Mouse (Mus musculus) inflammation-experienced regulatory T-cells (primary cell): ENCODE data around the gene E2f3. TPM values are rescaled to one million over a fixed set of nuclear protein-coding genes. Genes with fewer than 3 reads are reported as not detected.

Experiments used
- polyA plus RNA-seq, 2 experiments: library from polyadenylated mRNA; unstranded; fragments of 100-300 nt; shearing (Covaris generic); gene quantifications; one replicate each; pipeline ENCODE4 v1.2.1; 2017

E2f3 gene
- 1 to 10 TPM; 2.7 to 5.2 TPM for polyA plus RNA-seq

DNA sequence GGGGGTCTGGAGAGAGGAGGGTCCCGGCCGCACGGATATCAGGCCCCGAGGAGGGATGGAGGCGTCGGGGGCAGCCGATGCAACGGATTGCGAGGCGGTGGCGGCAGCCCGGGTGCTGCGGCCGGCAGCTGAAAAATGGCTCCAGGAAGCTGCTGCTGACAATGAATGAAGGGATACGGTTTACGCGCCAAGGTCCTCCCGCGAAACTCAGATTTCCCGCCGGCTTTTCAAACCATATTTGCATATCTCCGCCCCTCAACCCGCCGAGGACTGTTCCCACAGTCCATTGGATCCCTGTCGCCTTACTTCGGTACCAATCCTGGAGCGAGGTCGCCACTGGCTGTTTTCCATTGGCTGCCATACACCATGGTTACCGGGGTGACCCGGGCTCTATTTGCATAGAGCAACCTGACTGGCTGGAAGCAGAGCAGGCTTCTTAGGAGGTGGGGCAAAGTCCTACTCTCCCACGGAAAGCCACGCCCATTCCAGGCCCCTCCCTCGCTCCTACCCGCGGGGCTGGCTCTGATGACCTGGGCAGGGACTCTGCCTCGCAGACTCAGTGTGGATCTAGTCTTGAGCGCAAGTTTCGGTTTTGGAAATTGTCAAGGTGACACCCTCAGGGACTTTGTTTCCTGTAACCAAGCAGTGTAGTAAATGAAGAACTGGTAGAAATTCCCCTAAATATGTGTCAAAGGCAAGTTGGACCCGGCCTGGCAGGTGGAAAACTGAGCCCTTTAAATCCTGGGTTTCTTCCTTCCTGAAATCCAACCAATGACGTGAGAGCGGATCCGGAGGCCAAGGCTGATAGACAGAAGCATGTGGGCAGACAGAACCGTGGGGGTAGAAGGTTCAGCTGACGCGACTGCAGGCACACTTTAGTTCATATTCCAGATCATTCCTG lies at the start of gene E2f3:
Gene E2f3, minus strand, starts transcription at position 209 of the 901 bp plus-strand sequence.

Other genes with a start within 250 kb of the E2f3 start
- 10 to 100 TPM; 42.1 to 45.3 TPM for gene Cdkal1, start 130.4 kb downstream of the E2f3 start, polyA plus RNA-seq
- gene Mboat1, start 150.4 kb upstream of the E2f3 start, polyA plus RNA-seq = 10 to 100 TPM; 12.3 to 44.8 TPM